Mouse (Mus musculus): ENCODE data around the gene Lsm14b. TPM values are rescaled to one million over a fixed set of nuclear protein-coding genes. Genes with fewer than 3 reads are reported as not detected.

The Lsm14b gene
- total and polyA plus RNA-seq, 3 experiments: 12.2 to 16.5 (median 15.3) TPM

GRCm38 (mm10) chr2:179978250-179978649 is 46.5 kb upstream of the Lsm14b start:
- dilution Hi-C loops (cut with MboI; ENCODE audit: extremely low pct_ligation_motif_present, extremely low pct_unique_long_range_greater_than_20kb, low sequenced_read_pairs) (no loop called here), in situ Hi-C loops (cut with MboI; ENCODE audit: low pct_ligation_motif_present, low pct_unique_long_range_greater_than_20kb, low sequenced_read_pairs) (no loop called here)
- Histone ChIP-seq H3K9me3 (replicated peaks; ENCODE audit: low read length) (no peaks in the 10 kb centered on the region), H3K4me1 (ENCODE audit: control insufficient read depth in 1 of 2, insufficient read depth in 2 of 2) (peaks cover 14 to 28% of the 10 kb centered on the region in 2 experiments), H3K27ac (ENCODE audit: insufficient read depth, low read depth) (no peak overlapping the region), H3K36me3 (replicated peaks in 1 of 2; ENCODE audit: control insufficient read depth in 1 of 2, insufficient read depth in 1 of 2, low read length in 1 of 2) (peaks cover 0 to 6% of the 10 kb centered on the region in 2 experiments), H3K27me3 (replicated peaks) (no peaks in the 10 kb centered on the region), H3K4me3 (replicated peaks in 1 of 3; ENCODE audit: low read depth in 2 of 3, low read length in 2 of 3, poor library complexity in 1 of 3) (no peak overlapping the region), H3K79me2 (replicated peaks; ENCODE audit: control insufficient read depth, extremely low read depth, insufficient read depth, poor library complexity, severe bottlenecking) (peaks cover 13% of the 10 kb centered on the region), H3K9ac (ENCODE audit: insufficient read depth, low read depth) (no peak overlapping the region), H3K4me2 (ENCODE audit: insufficient read depth, low read depth, poor library complexity, severe bottlenecking) (no peak overlapping the region)
- TF ChIP-seq TCF12 (IDR thresholded peaks at IDR 0.05; ENCODE audit: low read depth, low read length) (no peak), ZMIZ1 (IDR thresholded peaks at IDR 0.05; ENCODE audit: low read depth, low read length) (no peak), MAFK (IDR thresholded peaks at IDR 0.05; ENCODE audit: insufficient replicate concordance, low read length) (no peak), ETS1 (conservative IDR thresholded peaks at IDR 0.05; ENCODE audit: low read depth, low read length) (no peak), SMC3 (IDR thresholded peaks at IDR 0.05; ENCODE audit: low read depth, low read length) (no peak), SIN3A (IDR thresholded peaks at IDR 0.05; ENCODE audit: low read length) (no peak), JUN (IDR thresholded peaks at IDR 0.05; ENCODE audit: insufficient read depth, low read depth, low read length) (no peak), PAX5 (IDR thresholded peaks at IDR 0.05; ENCODE audit: low read length) (no peak), HCFC1 (IDR thresholded peaks at IDR 0.05; ENCODE audit: low read depth, low read length) (no peak), MAZ (IDR thresholded peaks at IDR 0.05; ENCODE audit: low read depth, low read length) (no peak), ELF1 (IDR thresholded peaks at IDR 0.05; ENCODE audit: low read depth, low read length) (no peak), JUND (conservative IDR thresholded peaks at IDR 0.05; ENCODE audit: low read depth, low read length) (no peak), CHD2 (IDR thresholded peaks at IDR 0.05; ENCODE audit: low read length) (no peak), NELFE (IDR thresholded peaks at IDR 0.05; ENCODE audit: low read depth, low read length) (no peak), MAX (IDR thresholded peaks at IDR 0.05; ENCODE audit: low read length) (no peak), IRF4 (IDR thresholded peaks at IDR 0.05; ENCODE audit: low read depth, low read length) (no peak), UBTF (IDR thresholded peaks at IDR 0.05; ENCODE audit: low read depth, low read length) (no peak), CTCF (conservative IDR thresholded peaks at IDR 0.05 in 1 of 2, IDR thresholded peaks at IDR 0.05 in 1 of 2; ENCODE audit: low read depth in 2 of 2, low read length in 2 of 2) (no peak)
- DNase-seq (ENCODE audit: extremely low read depth): no peak

- H3K4me1 ChIP-seq (ENCODE audit: control insufficient read depth in 1 of 2, insufficient read depth in 2 of 2): peaks cover 11 to 22% of the 10 kb centered on the region in 2 experiments
- no peaks in the 10 kb centered on the region for H3K27me3 ChIP-seq (replicated peaks)
- no peak overlapping the region for H3K27ac ChIP-seq (ENCODE audit: insufficient read depth, low read depth)
- H3K9ac ChIP-seq (ENCODE audit: insufficient read depth, low read depth): no peak overlapping the region
- H3K9me3 ChIP-seq (replicated peaks; ENCODE audit: low read length): no peaks in the 10 kb centered on the region
- dilution Hi-C loops (cut with MboI; ENCODE audit: extremely low pct_ligation_motif_present, extremely low pct_unique_long_range_greater_than_20kb, low sequenced_read_pairs) (no loop called here), in situ Hi-C loops (cut with MboI; ENCODE audit: low pct_ligation_motif_present, low pct_unique_long_range_greater_than_20kb, low sequenced_read_pairs) (loop anchor here (5.0 kb wide), 1 partner anchor 37 kb away; no protein-coding TSS in a partner anchor)
- no peak for DNase-seq (ENCODE audit: extremely low read depth)
- peaks cover 3% of the 10 kb centered on the region in 2 experiments for H3K36me3 ChIP-seq (replicated peaks in 1 of 2; ENCODE audit: control insufficient read depth in 1 of 2, insufficient read depth in 1 of 2, low read length in 1 of 2)
- no peak overlapping the region for H3K4me3 ChIP-seq (replicated peaks in 1 of 3; ENCODE audit: low read depth in 2 of 3, low read length in 2 of 3, poor library complexity in 1 of 3)
- TF ChIP-seq E2F4 (IDR thresholded peaks at IDR 0.05; ENCODE audit: insufficient replicate concordance, low read depth, low read length) (no peak), MAFK (IDR thresholded peaks at IDR 0.05; ENCODE audit: insufficient replicate concordance, low read length) (no peak), HCFC1 (IDR thresholded peaks at IDR 0.05; ENCODE audit: low read depth, low read length) (no peak), ZMIZ1 (IDR thresholded peaks at IDR 0.05; ENCODE audit: low read depth, low read length) (no peak), NELFE (IDR thresholded peaks at IDR 0.05; ENCODE audit: low read depth, low read length) (no peak), TCF12 (IDR thresholded peaks at IDR 0.05; ENCODE audit: low read depth, low read length) (no peak), ELF1 (IDR thresholded peaks at IDR 0.05; ENCODE audit: low read depth, low read length) (no peak), ZNF384 (IDR thresholded peaks at IDR 0.05; ENCODE audit: low read depth, low read length) (no peak), GABPA (IDR thresholded peaks at IDR 0.05; ENCODE audit: insufficient replicate concordance, low read depth, low read length) (no peak), BHLHE40 (IDR thresholded peaks at IDR 0.05; ENCODE audit: low read depth, low read length) (no peak), JUND (conservative IDR thresholded peaks at IDR 0.05; ENCODE audit: low read depth, low read length) (no peak), ZC3H11A (IDR thresholded peaks at IDR 0.05; ENCODE audit: low read depth, low read length) (no peak), TBP (conservative IDR thresholded peaks at IDR 0.05; ENCODE audit: low read depth, low read length) (no peak), CHD1 (IDR thresholded peaks at IDR 0.05; ENCODE audit: low read depth, low read length) (no peak), POLR2A (IDR thresholded peaks at IDR 0.05; ENCODE audit: low read depth, low read length) (no peak), USF2 (conservative IDR thresholded peaks at IDR 0.05; ENCODE audit: low read depth, low read length) (no peak), SMC3 (IDR thresholded peaks at IDR 0.05; ENCODE audit: low read depth, low read length) (no peak), MXI1 (IDR thresholded peaks at IDR 0.05; ENCODE audit: low read depth, low read length) (no peak), RAD21 (IDR thresholded peaks at IDR 0.05; ENCODE audit: low read depth, low read length) (no peak), CHD2 (IDR thresholded peaks at IDR 0.05; ENCODE audit: low read length) (no peak)
- peaks cover 5% of the 10 kb centered on the region for H3K79me2 ChIP-seq (replicated peaks; ENCODE audit: control insufficient read depth, extremely low read depth, insufficient read depth, poor library complexity, severe bottlenecking)
- no peak overlapping the region for H3K4me2 ChIP-seq (ENCODE audit: insufficient read depth, low read depth, poor library complexity, severe bottlenecking)
Observed at GRCm38 (mm10) chr2:179979836-179980235, 45.0 kb upstream of the Lsm14b start.
